Mouse (Mus musculus) spleen, adult 2 months (tissue): ENCODE data around the gene Ldhb.

Source experiments
- CTCF ChIP-seq: fragments of 200-500 bp; IDR thresholded peaks from 2 replicates; pipeline ENCODE4 v1.5.1; 2011; ENCODE audit warnings: mild to moderate bottlenecking, inconsistent platforms; ENCODE audit not compliant: insufficient read depth, insufficient read length, insufficient replicate concordance; ENCODE audit errors: extremely low read depth
- POLR2A ChIP-seq: fragments of 200-500 bp; IDR thresholded peaks from 2 replicates; pipeline ENCODE4 v1.6.1; 2011; ENCODE audit warnings: low read depth, low read length, inconsistent platforms

GRCm38 (mm10) chr6:142521591-142522110 lies 13.9 kb upstream of the Ldhb start:
- TF ChIP-seq CTCF (no peak), POLR2A (no peak)
